Mouse (Mus musculus) cerebellum, adult 2 months (tissue): Measurements from ENCODE around the gene Tfrc.

Experiments
- CTCF ChIP-seq: fragments of 200-500 bp; IDR thresholded peaks from 2 replicates; pipeline ENCODE4 v1.5.1; 2011; ENCODE audit warnings: low read depth, mild to moderate bottlenecking, control low read depth, low read length, moderate library complexity, borderline replicate concordance; ENCODE audit not compliant: insufficient read depth
- POLR2A ChIP-seq: fragments of 200-500 bp; IDR thresholded peaks from 2 replicates; pipeline ENCODE4 v1.6.1; 2011; ENCODE audit warnings: low read length, control low read depth, borderline replicate concordance; ENCODE audit not compliant: insufficient read depth

DNA sequence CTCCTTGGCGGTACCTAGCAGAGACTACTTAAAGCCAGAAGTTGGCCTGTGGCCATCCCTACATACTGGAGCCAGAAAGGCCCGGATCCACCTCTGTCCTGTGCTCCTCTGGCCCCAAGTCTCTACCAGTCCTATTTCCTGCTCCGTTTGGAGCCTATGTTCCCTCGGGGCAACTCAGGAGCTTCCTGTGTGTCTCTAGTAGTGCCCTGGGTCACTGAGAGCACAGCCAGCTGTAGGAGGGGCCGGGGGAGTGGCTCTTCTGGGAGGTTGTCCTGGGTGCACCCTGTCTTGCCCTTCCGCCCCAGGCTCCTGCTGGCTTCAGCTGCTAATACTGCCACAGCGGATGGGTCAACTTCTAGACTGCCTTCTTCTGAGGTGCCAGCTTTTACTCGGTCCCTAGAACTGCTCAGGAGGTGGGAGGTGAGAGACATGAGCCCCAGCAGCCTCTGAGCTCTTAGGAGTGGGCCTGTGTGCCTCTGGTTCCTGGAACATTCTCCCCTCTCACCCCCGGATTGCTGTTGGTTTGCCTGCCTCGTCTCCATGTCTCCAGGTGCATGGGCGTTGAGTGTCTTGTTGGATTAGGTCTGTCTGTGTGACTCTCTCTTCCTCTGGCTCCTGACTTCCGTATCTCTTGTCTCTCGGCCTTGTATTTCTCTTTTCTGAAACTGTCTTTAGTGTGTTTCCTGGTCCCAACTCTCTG, 64.3 kb downstream of the Tfrc start:
- TF ChIP-seq CTCF (no peak), POLR2A (no peak)
